Mouse (Mus musculus): Measurements from ENCODE around the gene Lat2. TPM values are rescaled to one million over a fixed set of nuclear protein-coding genes. Genes with fewer than 3 reads are reported as not detected.
A peak's percentile ranks its signal among the peaks of the same experiment; 100 is the strongest.

Lat2 gene
- polyA plus RNA-seq, 1 experiment: not detected

- no peak overlapping the region for H3K27ac ChIP-seq (ENCODE audit: insufficient read depth, low read depth, low read length)
- H3K4me1 ChIP-seq (ENCODE audit: control insufficient read depth, insufficient read depth, low read length): peaks cover 18% of the 10 kb centered on the region
- no peak overlapping the region for H3K4me3 ChIP-seq (ENCODE audit: insufficient read depth, low read depth, low read length)
- peak; percentile 76 for TF ChIP-seq CTCF (IDR thresholded peaks at IDR 0.05; ENCODE audit: insufficient read depth, low read depth, low read length)
- no peak for TF ChIP-seq POLR2A (IDR thresholded peaks at IDR 0.05; ENCODE audit: insufficient read depth, low read depth, low read length)
- 48% methylated on average over 3 of the region's 3 CpGs for WGBS
These were observed 2.2 kb upstream of the Lat2 start for GRCm38 (mm10) chr5:134617071-134617470.

GRCm38 (mm10) chr5:134615780-134616179 is 955 bp upstream of the Lat2 start:
- WGBS: 66% methylated on average over 4 of the region's 4 CpGs
- H3K4me1 ChIP-seq (ENCODE audit: control insufficient read depth, insufficient read depth, low read length): peaks cover 25% of the 10 kb centered on the region

GRCm38 (mm10) chr5:134615380-134615779 is 555 bp upstream of the Lat2 start:
- peak overlapping the region; percentile 12; the same call in 1 of the 2 replicates for H3K27ac ChIP-seq (ENCODE audit: insufficient read depth, low read depth, low read length)
- 83% methylated on average over 8 of the region's 8 CpGs for WGBS
- no peak overlapping the region for H3K4me3 ChIP-seq (ENCODE audit: insufficient read depth, low read depth, low read length)
- H3K4me1 ChIP-seq (ENCODE audit: control insufficient read depth, insufficient read depth, low read length): peaks cover 21% of the 10 kb centered on the region
- TF ChIP-seq CTCF (IDR thresholded peaks at IDR 0.05; ENCODE audit: insufficient read depth, low read depth, low read length) (no peak), POLR2A (IDR thresholded peaks at IDR 0.05; ENCODE audit: insufficient read depth, low read depth, low read length) (no peak)

More at GRCm38 (mm10) chr5:134615780-134616179, 955 bp upstream of the Lat2 start:
- H3K27ac ChIP-seq (ENCODE audit: insufficient read depth, low read depth, low read length): 0 out of 2 replicates have a peak overlapping the region, but pooled peaks have one; percentile 12
- no peak overlapping the region for H3K4me3 ChIP-seq (ENCODE audit: insufficient read depth, low read depth, low read length)
- no peak for TF ChIP-seq CTCF (IDR thresholded peaks at IDR 0.05; ENCODE audit: insufficient read depth, low read depth, low read length)
- TF ChIP-seq POLR2A (IDR thresholded peaks at IDR 0.05; ENCODE audit: insufficient read depth, low read depth, low read length): no peak

GRCm38 (mm10) chr5:134614296-134614695 is 529 bp downstream of the Lat2 start:
- Histone ChIP-seq H3K27ac (ENCODE audit: insufficient read depth, low read depth, low read length) (no peak overlapping the region), H3K4me1 (ENCODE audit: control insufficient read depth, insufficient read depth, low read length) (peaks cover 18% of the 10 kb centered on the region), H3K4me3 (ENCODE audit: insufficient read depth, low read depth, low read length) (no peak overlapping the region)
- TF ChIP-seq CTCF (IDR thresholded peaks at IDR 0.05; ENCODE audit: insufficient read depth, low read depth, low read length): no peak
- TF ChIP-seq POLR2A (IDR thresholded peaks at IDR 0.05; ENCODE audit: insufficient read depth, low read depth, low read length): no peak
- 90% methylated on average over 8 of the region's 8 CpGs for WGBS

DNA sequence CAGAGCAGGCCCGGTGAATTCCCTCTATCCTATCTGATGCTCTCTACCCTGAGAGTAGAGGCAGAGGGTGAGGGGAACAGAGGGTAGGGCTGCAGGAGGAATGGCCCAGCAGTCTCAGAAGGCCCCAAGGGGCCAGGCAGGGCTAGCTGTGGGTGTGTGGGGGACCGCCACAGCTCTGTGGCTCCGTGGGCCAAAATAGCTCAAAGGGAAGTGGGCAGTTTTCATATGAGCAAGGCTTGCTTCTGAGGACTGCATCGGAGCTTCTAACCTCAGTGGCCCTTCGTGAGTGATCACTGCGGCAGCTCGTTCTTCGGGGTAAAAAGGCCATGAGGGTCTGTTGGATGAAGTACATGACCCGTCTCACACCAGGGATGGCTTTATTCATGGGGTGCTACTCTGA is 1.1 kb downstream of the Lat2 start:
- 83% methylated on average over 9 of the region's 9 CpGs for WGBS
- Histone ChIP-seq H3K27ac (ENCODE audit: insufficient read depth, low read depth, low read length) (no peak overlapping the region), H3K4me1 (ENCODE audit: control insufficient read depth, insufficient read depth, low read length) (peaks cover 18% of the 10 kb centered on the region), H3K4me3 (ENCODE audit: insufficient read depth, low read depth, low read length) (no peak overlapping the region)
- TF ChIP-seq POLR2A (IDR thresholded peaks at IDR 0.05; ENCODE audit: insufficient read depth, low read depth, low read length) (no peak), CTCF (IDR thresholded peaks at IDR 0.05; ENCODE audit: insufficient read depth, low read depth, low read length) (no peak)

DNA sequence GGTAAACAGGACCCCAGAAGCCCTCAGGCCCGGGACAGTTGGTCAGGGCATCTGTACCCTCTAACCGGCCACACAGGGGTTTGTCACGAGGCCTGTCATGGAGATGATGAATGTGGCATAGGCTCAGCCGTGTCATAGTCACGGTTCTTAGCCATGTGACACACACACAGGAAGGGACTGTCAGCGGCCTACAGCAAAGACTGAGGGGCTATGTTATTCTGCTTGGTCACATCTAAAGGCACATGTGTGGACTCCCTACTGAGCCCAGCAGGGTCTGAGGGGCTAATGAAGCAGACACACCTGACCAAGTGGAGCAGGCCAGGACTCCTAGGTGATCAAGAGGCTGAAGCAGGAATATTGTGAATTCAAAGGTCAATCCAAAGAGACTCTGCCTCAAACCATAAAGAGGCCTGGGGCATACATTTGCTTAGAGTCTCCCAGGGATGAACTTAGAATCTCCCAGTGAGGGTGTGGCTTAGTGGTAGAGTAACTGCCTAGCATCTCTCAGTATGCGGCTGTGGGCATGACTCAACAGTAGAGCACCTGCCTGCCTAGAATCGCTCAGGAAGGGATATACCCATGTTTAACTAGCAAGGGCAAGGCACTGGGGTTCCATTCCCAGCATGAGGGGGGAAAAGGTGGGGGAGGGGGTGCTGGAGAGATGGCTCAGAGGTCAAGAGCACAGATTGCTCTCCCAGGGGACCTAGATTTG is 2.9 kb downstream of the Lat2 start:
- no peak overlapping the region for H3K4me3 ChIP-seq (ENCODE audit: insufficient read depth, low read depth, low read length)
- peaks cover 18% of the 10 kb centered on the region for H3K4me1 ChIP-seq (ENCODE audit: control insufficient read depth, insufficient read depth, low read length)
- no peak for TF ChIP-seq CTCF (IDR thresholded peaks at IDR 0.05; ENCODE audit: insufficient read depth, low read depth, low read length)
- TF ChIP-seq POLR2A (IDR thresholded peaks at IDR 0.05; ENCODE audit: insufficient read depth, low read depth, low read length): no peak
- H3K27ac ChIP-seq (ENCODE audit: insufficient read depth, low read depth, low read length): no peak overlapping the region
- WGBS: 72% methylated on average over 8 of the region's 8 CpGs

- WGBS: 84% methylated on average over 12 of the region's 12 CpGs
- H3K27ac ChIP-seq (ENCODE audit: insufficient read depth, low read depth, low read length): no peak overlapping the region
- H3K4me1 ChIP-seq (ENCODE audit: control insufficient read depth, insufficient read depth, low read length): peaks cover 15% of the 10 kb centered on the region
- H3K4me3 ChIP-seq (ENCODE audit: insufficient read depth, low read depth, low read length): no peak overlapping the region
- no peak for TF ChIP-seq CTCF (IDR thresholded peaks at IDR 0.05; ENCODE audit: insufficient read depth, low read depth, low read length)
- no peak for TF ChIP-seq POLR2A (IDR thresholded peaks at IDR 0.05; ENCODE audit: insufficient read depth, low read depth, low read length)
These were observed 4.7 kb downstream of the Lat2 start for GRCm38 (mm10) chr5:134609916-134610643.

GRCm38 (mm10) chr5:134607121-134607520 is 7.7 kb downstream of the Lat2 start:
- whole genome bisulfite sequencing: 68% methylated on average over 5 of the region's 5 CpGs
- TF ChIP-seq POLR2A (IDR thresholded peaks at IDR 0.05; ENCODE audit: insufficient read depth, low read depth, low read length): no peak
- no peak for TF ChIP-seq CTCF (IDR thresholded peaks at IDR 0.05; ENCODE audit: insufficient read depth, low read depth, low read length)
- H3K4me3 ChIP-seq (ENCODE audit: insufficient read depth, low read depth, low read length): no peak overlapping the region

DNA sequence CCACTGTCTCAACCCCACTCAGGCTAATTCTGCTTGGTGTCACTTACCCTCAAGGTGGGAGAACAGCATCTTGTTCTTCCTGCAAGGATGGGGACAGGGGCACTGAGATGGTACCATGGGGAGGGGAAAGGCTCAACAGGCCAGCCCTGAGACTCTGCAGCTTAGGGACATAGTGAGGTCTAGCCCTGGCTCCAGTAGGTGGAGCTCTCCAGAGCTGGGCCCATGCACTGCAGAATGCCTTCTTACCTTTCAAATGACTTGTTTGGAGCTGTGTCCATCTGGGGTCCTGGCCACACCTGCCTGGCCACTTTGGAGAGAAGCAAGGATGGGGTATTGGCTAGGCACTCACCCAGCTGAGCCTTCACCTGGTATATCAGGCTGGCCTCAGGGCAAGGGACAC is 8.5 kb downstream of the Lat2 start:
- TF ChIP-seq CTCF (IDR thresholded peaks at IDR 0.05; ENCODE audit: insufficient read depth, low read depth, low read length) (no peak), POLR2A (IDR thresholded peaks at IDR 0.05; ENCODE audit: insufficient read depth, low read depth, low read length) (no peak)
- peaks cover under 1% of the 10 kb centered on the region; the same call in 1 of the 2 replicates for H3K4me1 ChIP-seq (ENCODE audit: control insufficient read depth, insufficient read depth, low read length)
- no peak overlapping the region for H3K27ac ChIP-seq (ENCODE audit: insufficient read depth, low read depth, low read length)
- no peak overlapping the region for H3K4me3 ChIP-seq (ENCODE audit: insufficient read depth, low read depth, low read length)

More at GRCm38 (mm10) chr5:134607121-134607520, 7.7 kb downstream of the Lat2 start:
- Histone ChIP-seq H3K4me1 (ENCODE audit: control insufficient read depth, insufficient read depth, low read length) (peaks cover 7% of the 10 kb centered on the region), H3K27ac (ENCODE audit: insufficient read depth, low read depth, low read length) (no peak overlapping the region)
